Mouse (Mus musculus): ENCODE measurements around the gene Fbln2.

DNA sequence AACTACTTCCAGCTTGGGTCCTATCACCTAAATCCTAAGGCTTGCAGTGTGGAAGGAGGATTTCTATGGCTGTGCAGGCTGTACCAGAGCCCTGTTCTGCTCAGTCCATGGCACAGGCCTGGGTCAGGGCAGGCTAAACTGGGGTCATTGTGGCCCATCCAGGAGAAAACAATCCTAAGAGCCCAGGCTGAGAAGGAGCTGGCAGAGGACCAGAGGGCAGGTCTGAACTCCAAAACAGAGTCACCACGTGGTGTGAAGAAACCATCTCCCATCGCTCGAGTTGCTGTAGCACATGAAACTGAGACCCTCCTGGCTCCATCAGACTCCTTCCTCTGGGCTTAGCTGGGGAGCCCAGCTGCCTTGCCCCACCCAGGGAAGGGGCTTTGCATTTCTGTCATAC lies 6.9 kb upstream of the Fbln2 start:
- TF ChIP-seq TAL1 (IDR thresholded peaks at IDR 0.05; ENCODE audit: low read length): no peak
- no peak for TF ChIP-seq GATA1 (IDR thresholded peaks at IDR 0.05; ENCODE audit: low read length)

Data from erythroblast, embryonic 14.5 days (primary cell).